Mouse (Mus musculus) gastrocnemius, postnatal 36 days (tissue): ENCODE measurements around the gene Zbtb22. TPM values are rescaled to one million over a fixed set of nuclear protein-coding genes. Genes with fewer than 3 reads are reported as not detected.
"Not testable (repeated sequence)": the region's sequence is repeated elsewhere in the genome, so short reads cannot be mapped to it uniquely, and the experiment has no call there.

Experiments
- DNase-seq, 2 experiments: peaks; one replicate each; pipeline ENCODE4 v3.0.0; 2022
- intact Hi-C: fragments of 180-260 bp; cut with DNase I; formaldehyde crosslinking; loops from one replicate; pipeline ENCODE4 v1.15.1; 2025
- total RNA-seq, 2 experiments: library from RNA; stranded (reverse); gene quantifications; 2 replicates each; pipeline ENCODE4 v1.2.3; 2021

Gene Zbtb22
- total RNA-seq, 2 experiments from 2014 or later, result 12.6 to 16.6 TPM

DNA sequence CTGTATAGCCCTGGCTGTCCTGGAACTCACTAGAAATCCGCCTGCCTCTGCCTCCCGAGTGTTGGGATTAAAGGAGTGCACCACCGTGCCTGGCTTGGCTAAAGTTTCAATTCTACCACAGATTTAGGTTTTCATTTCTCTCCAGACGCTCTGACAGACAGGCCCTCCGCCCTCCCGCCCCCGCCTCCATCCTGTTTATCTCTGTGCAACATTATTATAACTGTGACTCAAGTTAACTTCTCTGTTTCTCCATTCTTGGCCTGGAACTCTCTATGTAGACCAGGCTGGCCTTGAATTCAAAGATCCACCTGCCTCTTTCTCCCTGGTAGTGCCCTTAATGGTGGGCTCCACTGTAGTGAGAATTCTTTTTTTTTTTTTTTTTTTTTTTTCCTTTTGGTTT, 13.2 kb upstream of the Zbtb22 start:
- intact Hi-C loops, result no loop called here
- DNase-seq, result no peak

DNA sequence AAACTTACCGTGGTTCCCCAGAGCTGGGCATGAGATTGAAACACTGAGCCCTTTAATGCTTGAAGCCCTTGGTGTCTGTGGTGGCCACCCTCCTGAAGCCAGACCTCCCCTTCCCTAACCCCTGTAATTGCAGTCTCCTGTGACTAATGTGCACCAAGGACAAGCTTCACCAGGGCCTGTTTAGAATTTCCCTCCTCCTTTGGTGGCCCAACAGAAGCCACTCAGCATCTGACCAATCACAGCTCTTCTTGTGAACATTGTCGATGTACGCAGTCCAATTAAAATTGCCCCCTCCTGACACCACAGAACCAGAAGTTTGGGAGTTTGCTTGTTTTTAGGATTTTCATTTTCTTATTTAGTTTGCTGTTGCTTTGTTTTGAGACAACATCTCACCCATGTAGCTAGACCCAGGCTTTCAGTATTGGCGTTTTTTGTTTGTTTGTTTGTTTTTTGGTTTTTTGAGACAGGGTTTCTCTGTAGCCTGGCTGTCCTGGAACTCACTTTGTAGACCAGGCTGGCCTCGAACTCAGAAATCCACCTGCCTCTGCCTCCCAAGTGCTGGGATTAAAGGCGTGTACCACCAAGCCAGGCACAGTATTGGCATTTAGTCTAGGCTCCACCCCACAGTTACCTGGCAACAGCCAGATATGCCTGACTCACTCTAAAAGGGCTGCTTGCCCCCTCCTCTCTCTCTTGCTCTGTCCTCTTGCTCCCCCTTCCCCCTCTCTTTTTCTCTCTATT, 11.6 kb upstream of the Zbtb22 start:
- DNase-seq, intact Hi-C loops: not testable (repeated sequence)

DNA sequence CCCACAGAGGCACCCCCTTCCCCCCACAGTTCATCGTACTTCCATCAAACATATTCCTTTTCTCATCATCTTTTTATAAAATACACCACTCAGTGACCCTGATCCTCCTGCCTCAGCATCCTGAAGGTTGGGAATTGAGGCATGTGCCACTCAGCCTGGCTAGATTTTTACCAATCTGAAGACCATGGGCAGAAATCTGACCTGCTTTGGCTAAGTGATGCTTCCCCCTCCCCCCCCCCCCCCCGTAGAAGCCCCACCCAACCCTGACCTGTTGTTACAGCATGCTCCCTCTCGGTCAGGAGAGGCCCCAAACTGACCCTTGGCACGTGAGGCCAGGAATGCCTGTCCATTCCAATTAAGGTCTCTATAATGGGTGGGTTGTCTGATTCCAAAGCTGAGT, 10.9 kb upstream of the Zbtb22 start, which contains the start of gene Platr17:
Gene Platr17 (plus strand): TSS at position 301 of the 400 bp plus-strand sequence.
- DNase-seq, intact Hi-C loops: not testable (repeated sequence)

DNA sequence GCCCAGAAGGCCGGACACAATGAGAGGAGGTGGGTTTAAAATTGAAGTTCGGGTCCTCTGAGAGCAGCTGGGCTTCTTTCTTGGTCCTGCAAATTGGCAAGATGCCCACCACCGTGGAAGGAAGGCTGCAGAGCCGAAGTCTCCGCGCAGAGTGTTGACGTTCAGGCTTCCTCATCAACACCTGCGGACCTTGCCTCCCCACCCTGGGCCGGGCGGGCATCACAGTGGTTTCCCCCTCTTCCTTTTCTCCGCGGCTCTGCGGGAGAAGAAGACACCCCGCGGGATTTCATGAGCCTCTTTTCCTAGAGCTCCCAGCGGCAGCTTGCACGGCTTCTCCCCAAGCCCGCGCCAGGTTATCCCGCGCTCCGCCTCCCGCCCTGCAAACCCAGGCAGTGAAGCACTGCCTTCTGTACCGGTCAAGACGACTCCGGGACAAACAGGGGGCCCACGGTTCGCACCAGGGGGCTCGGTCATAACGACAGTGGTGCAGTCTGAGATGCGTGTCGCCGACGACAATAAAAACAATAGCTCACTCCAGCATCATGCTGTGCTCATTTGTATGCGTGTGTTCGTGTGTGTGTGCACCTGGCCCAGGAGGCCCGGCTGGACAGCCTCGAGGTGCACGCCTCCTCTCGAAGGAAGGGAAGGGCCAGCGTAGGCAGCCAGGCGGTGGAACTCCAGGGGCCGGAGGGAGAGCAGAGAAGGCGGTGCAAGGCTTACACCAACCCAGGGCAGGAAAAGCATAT, 7.2 kb upstream of the Zbtb22 start:
- intact Hi-C loops, result no loop called here

GRCm38 (mm10) chr17:33909077-33909868, 6.4 kb upstream of the Zbtb22 start, which contains the start of gene Daxx:
TSS of gene Daxx (plus strand) at chr17:33909414.
- peak; percentile 97 to 99 for DNase-seq
- intact Hi-C loops, result no loop called here

More for the DNA sequence above, 7.2 kb upstream of the Zbtb22 start:
- peak in 1 of 2 experiments; percentile 16 for DNase-seq

- peak in 1 of 2 experiments; percentile 11 for DNase-seq
- intact Hi-C loops, result no loop called here
These were observed 5.8 kb upstream of the Zbtb22 start for GRCm38 (mm10) chr17:33909869-33910250.

DNA sequence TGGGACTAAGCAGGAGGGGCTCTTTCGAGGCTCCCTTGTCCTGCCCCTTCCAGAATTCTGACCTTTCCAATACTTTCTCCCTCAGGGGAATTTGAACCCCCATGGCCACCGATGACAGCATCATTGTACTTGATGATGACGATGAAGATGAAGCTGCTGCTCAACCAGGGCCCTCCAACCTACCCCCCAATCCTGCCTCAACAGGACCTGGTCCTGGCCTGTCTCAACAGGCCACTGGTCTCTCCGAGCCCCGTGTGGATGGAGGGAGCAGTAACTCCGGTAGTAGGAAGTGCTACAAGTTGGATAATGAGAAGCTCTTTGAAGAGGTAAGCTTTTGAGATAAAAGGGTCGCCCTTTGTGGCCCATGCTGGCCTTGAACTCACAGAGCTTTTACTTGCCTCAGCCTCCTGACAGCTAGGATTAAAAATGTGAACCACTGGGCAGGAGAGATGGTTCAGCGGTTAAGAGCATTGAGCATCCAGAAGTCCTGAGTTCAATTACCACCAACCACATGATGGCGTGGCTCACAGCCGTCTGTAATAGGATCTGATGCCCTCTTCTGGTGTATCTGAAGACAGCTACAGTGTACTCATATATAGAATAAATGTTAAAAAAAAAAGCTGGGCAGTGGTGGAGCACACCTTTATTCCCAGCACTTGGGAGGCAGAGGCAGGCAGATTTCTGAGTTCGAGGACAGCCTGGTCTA, 5.2 kb upstream of the Zbtb22 start:
- intact Hi-C loops, result no loop called here

GRCm38 (mm10) chr17:33911052-33911812, 4.5 kb upstream of the Zbtb22 start:
- DNase-seq, result no peak
- intact Hi-C loops, result no loop called here

More for the DNA sequence above, 5.2 kb upstream of the Zbtb22 start:
- no peak for DNase-seq

- DNase-seq, result peak in 1 of 2 experiments; percentile 5
- intact Hi-C loops, result no loop called here
These were observed 3.8 kb upstream of the Zbtb22 start for GRCm38 (mm10) chr17:33911813-33912414.

- no peak for DNase-seq
- intact Hi-C loops, result no loop called here
These were observed 2.4 kb upstream of the Zbtb22 start for GRCm38 (mm10) chr17:33913264-33913663.

- intact Hi-C loops, result no loop called here
- no peak for DNase-seq
These were observed 1.8 kb upstream of the Zbtb22 start for GRCm38 (mm10) chr17:33913905-33914304.

DNA sequence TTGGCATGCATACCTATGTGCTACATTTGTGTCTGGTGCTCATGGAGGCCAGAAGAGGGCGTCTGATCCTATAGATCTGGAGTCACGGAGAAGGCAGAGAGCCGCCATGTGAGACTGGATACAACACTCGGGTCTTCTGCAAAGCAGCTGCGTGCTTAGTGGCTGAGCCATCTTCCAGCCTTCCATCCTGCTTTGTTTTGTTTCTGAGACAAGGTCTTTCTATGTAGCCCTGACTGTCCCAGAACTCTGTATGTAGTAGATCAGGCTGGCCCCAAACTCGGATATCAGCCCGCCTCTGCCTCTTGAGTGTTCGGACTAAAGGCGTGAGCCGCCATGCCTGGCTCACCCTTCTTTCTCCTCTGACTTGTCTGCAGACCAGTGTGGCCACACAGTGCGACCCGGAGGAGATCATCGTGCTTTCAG, 724 bp upstream of the Zbtb22 start:
- intact Hi-C loops, result no loop called here
- DNase-seq, result no peak

- DNase-seq, result no peak
- intact Hi-C loops, result no loop called here
These were observed 590 bp downstream of the Zbtb22 start for GRCm38 (mm10) chr17:33916294-33916693.

GRCm38 (mm10) chr17:33916847-33917655, 1.3 kb downstream of the Zbtb22 start:
- intact Hi-C loops, result no loop called here
- peak in 1 of 2 experiments; percentile 11 for DNase-seq

DNA sequence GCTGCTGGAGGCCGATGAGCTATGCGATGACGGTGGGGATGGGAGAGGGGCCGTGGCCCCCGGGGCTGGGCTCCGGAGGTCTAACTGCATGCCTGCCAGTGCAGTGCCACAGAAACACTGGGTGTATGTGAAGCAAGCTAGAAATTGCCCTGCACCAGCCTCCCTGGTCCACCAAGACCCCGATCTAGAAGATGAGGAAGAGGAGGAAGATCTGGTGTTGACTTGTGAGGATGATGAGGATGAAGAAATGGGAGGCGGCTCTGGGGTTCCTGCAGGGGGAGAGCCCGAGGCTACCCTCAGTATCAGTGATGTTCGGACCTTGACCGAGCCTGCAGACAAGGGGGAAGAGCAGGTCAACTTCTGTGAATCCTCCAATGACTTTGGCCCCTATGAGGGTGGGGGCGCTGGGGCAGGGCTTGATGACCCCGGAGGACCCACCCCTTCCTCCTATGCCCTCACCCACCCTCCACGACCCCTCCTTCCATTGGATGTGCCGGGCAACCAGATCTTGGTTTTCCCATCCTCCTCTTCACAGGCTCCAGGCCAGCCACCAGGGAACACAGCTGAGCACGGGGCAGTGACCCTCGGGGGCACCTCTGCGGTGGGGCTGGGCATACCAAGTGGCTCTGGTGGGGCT, 2.1 kb downstream of the Zbtb22 start:
- intact Hi-C loops, result no loop called here
- DNase-seq, result peak in 1 of 2 experiments; percentile 3

- intact Hi-C loops, result no loop called here
- peak; percentile 47 to 57 for DNase-seq
These were observed 2.8 kb downstream of the Zbtb22 start for GRCm38 (mm10) chr17:33918293-33919203.
